Mouse (Mus musculus): ENCODE results near the gene Ccsap. TPM values are rescaled to one million over a fixed set of nuclear protein-coding genes. Genes with fewer than 3 reads are reported as not detected.

Ccsap gene
- polyA plus RNA-seq, 3 experiments from 2014 or later: 3.3 to 5.1 (median 3.7) TPM

- no peak for ATAC-seq
These were observed 17.9 kb upstream of the Ccsap start for GRCm38 (mm10) chr8:123877865-123878264.

GRCm38 (mm10) chr8:123874324-123874723 lies 14.3 kb upstream of the Ccsap start:
- no peak for ATAC-seq

- ATAC-seq: no peak
These were observed 13.4 kb upstream of the Ccsap start for GRCm38 (mm10) chr8:123873364-123873763.

GRCm38 (mm10) chr8:123872048-123872447 lies 12.0 kb upstream of the Ccsap start:
- ATAC-seq: no peak

GRCm38 (mm10) chr8:123866971-123867370 lies 7.0 kb upstream of the Ccsap start:
- ATAC-seq: no peak

- ATAC-seq: no peak
These were observed 5.8 kb upstream of the Ccsap start for GRCm38 (mm10) chr8:123865786-123866185.

GRCm38 (mm10) chr8:123860386-123860785 lies 377 bp upstream of the Ccsap start:
- no peak for ATAC-seq

GRCm38 (mm10) chr8:123858941-123859647 lies 915 bp downstream of the Ccsap start:
- ATAC-seq: peak; percentile 90

GRCm38 (mm10) chr8:123858574-123858940 lies 1.5 kb downstream of the Ccsap start:
- ATAC-seq: peak; percentile 11

- no peak for ATAC-seq
These were observed 2.6 kb downstream of the Ccsap start for GRCm38 (mm10) chr8:123857361-123857760.

GRCm38 (mm10) chr8:123854733-123855475 lies 5.1 kb downstream of the Ccsap start:
- ATAC-seq: no peak

GRCm38 (mm10) chr8:123854252-123854651 lies 5.8 kb downstream of the Ccsap start:
- ATAC-seq: no peak

- ATAC-seq: no peak
These were observed 8.4 kb downstream of the Ccsap start for GRCm38 (mm10) chr8:123851590-123851989.

- peak; percentile 43 for ATAC-seq
These were observed 10.7 kb downstream of the Ccsap start for GRCm38 (mm10) chr8:123849352-123849751.

GRCm38 (mm10) chr8:123847546-123847945 lies 12.5 kb downstream of the Ccsap start:
- no peak for ATAC-seq

GRCm38 (mm10) chr8:123846509-123846908 lies 13.5 kb downstream of the Ccsap start:
- ATAC-seq: no peak

- no peak for ATAC-seq
These were observed 14.0 kb downstream of the Ccsap start for GRCm38 (mm10) chr8:123845991-123846390.

- ATAC-seq: no peak
These were observed 14.9 kb downstream of the Ccsap start for GRCm38 (mm10) chr8:123845114-123845513.

GRCm38 (mm10) chr8:123844341-123844740 lies 15.7 kb downstream of the Ccsap start:
- ATAC-seq: no peak

GRCm38 (mm10) chr8:123842086-123842485 lies 17.9 kb downstream of the Ccsap start:
- ATAC-seq: no peak

GRCm38 (mm10) chr8:123840578-123841345 lies 19.2 kb downstream of the Ccsap start:
- ATAC-seq: no peak

GRCm38 (mm10) chr8:123838496-123838895 lies 21.5 kb downstream of the Ccsap start:
- ATAC-seq: no peak

GRCm38 (mm10) chr8:123836354-123836753 lies 23.7 kb downstream of the Ccsap start:
- no peak for ATAC-seq
